In the genomic region with DNA sequence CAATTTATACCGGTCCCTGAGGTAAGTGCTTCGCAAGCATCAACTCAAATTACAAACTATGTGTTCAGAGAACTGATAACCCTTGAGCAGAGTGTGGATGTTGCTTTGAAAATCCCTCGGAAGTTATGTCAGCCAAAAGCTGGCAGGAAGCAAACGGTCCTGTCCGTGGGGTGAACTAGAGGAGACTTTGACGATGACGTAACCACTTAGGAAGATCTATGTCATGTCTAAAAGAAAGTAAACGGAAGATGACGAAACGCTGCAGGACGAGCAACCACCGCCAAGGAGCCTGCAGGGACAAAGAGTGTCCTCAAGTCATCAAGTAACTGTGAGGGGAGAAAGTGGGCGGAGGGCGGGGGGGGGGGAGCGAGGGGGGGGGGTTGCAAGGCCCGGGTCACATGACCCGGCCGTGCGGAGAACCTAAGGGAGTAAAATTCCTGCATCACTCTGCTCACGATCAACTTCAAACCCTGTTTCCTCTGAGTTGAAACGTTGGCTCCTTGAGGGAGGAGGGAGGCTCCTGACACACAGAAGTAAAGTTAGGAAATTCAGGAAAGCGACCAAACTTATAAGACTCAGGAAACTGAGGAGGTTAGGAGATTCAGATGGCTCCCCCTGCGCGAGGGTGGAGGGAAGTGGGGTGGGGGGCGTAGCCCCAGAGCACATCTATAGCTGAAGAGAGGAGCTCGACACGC, we compare ENCODE assay signal across 8 mouse cellular contexts. TPM values are rescaled to one million over a fixed set of nuclear protein-coding genes. Genes with fewer than 3 reads are reported as not detected.
DNase-seq lines count a peak whose midpoint lies in the region; ATAC-seq and TF ChIP-seq lines count a peak whose summit lies in the region.

No protein-coding gene starts in this region.

- no peak for TF ChIP-seq CTCF in C2C12 (IDR thresholded peaks at IDR 0.05; ENCODE audit: control insufficient read depth, insufficient read depth, insufficient read length)

- peak; percentile 66 for ATAC-seq in hindbrain, embryonic 15.5 days (ENCODE audit: low FRiP score, low read depth)
- ATAC-seq in liver, embryonic 13.5 days (ENCODE audit: low read depth): peak; percentile 50; the same call in 1 of the 2 replicates

- H3K4me2 ChIP-seq in hindbrain, embryonic 15.5 days: peak overlapping the region; percentile 63
- peak overlapping the region; percentile 75 for H3K4me2 ChIP-seq in liver, embryonic 13.5 days

- H3K9me3 ChIP-seq in hindbrain, embryonic 15.5 days: no peaks in the 10 kb centered on the region
- H3K9me3 ChIP-seq in liver, embryonic 13.5 days (replicated peaks): no peaks in the 10 kb centered on the region

- H3K79me3 ChIP-seq in C2C12 (ENCODE audit: low read depth): no peaks in the 10 kb centered on the region

- H3K9ac ChIP-seq in hindbrain, embryonic 15.5 days: 0 out of 2 replicates have a peak overlapping the region, but pooled peaks have one; percentile 7
- peak overlapping the region; percentile 59 for H3K9ac ChIP-seq in liver, embryonic 13.5 days

- H3K4me1 ChIP-seq in hindbrain, embryonic 15.5 days (replicated peaks): peaks cover 7% of the 10 kb centered on the region
- peaks cover 13% of the 10 kb centered on the region; the same call in 1 of the 2 replicates for H3K4me1 ChIP-seq in liver, embryonic 13.5 days (replicated peaks)

- H3K27me3 ChIP-seq in C2C12 (ENCODE audit: control insufficient read depth, insufficient read depth, insufficient read length): no peaks in the 10 kb centered on the region
- no peaks in the 10 kb centered on the region for H3K27me3 ChIP-seq in hindbrain, embryonic 15.5 days
- H3K27me3 ChIP-seq in liver, embryonic 13.5 days: 0 out of 2 replicates have a peak, but pooled peaks cover 3% of the 10 kb centered on the region

- 3% methylated on average over 25 of the region's 27 CpGs for WGBS in hindbrain, embryonic 15.5 days
- WGBS in liver, embryonic 13.5 days (ENCODE audit: insufficient replicate concordance): 2% methylated on average over 26 of the region's 27 CpGs

- H3ac ChIP-seq in C2C12 (ENCODE audit: control insufficient read depth, insufficient read length, low read depth): no peak overlapping the region

- no peaks in the 10 kb centered on the region for H3K36me3 ChIP-seq in C2C12 (ENCODE audit: control insufficient read depth, insufficient read depth)
- H3K36me3 ChIP-seq in hindbrain, embryonic 15.5 days: no peaks in the 10 kb centered on the region
- no peaks in the 10 kb centered on the region for H3K36me3 ChIP-seq in liver, embryonic 13.5 days

- no peak overlapping the region for H3K27ac ChIP-seq in hindbrain, embryonic 15.5 days (replicated peaks)
- H3K27ac ChIP-seq in liver, embryonic 13.5 days: no peak overlapping the region

- intact Hi-C loops in left cerebral cortex, postnatal 25 days (cut with DNase I): no loop called here

- peak; percentile 57 for DNase-seq in NIH3T3 (ENCODE audit: low read depth)
- DNase-seq in fibroblast of lung, adult 2 months (ENCODE audit: low read depth): peak; percentile 14
- no peak for DNase-seq in liver, embryonic 13.5 days
- peak; percentile 86 for DNase-seq in naive thymus-derived CD4-positive, alpha-beta T cell, adult 2 months (ENCODE audit: low read depth)
- no peak for DNase-seq in left cerebral cortex, postnatal 25 days (ENCODE audit: low spot score in 2 of 2)
- DNase-seq in c-Kit-positive CD71-positive TER-119-positive erythroid progenitor cells, embryonic 14.5 days (ENCODE audit: low spot score): no peak

- H3K4me3 ChIP-seq in C2C12 (ENCODE audit: insufficient read depth, poor library complexity, severe bottlenecking): no peak overlapping the region
- H3K4me3 ChIP-seq in hindbrain, embryonic 15.5 days: peak overlapping the region; percentile 33
- peak overlapping the region; percentile 55 for H3K4me3 ChIP-seq in liver, embryonic 13.5 days (replicated peaks)

- H3K79me2 ChIP-seq in C2C12 (ENCODE audit: control insufficient read depth, insufficient read depth): no peaks in the 10 kb centered on the region

TF ChIP-seq in C2C12, 6 proteins besides CTCF, POLR2A, EP300 and RAD21:
- TF ChIP-seq USF1 (IDR thresholded peaks at IDR 0.05; ENCODE audit: low read depth): peak; percentile 11
- TF ChIP-seq CEBPB (IDR thresholded peaks at IDR 0.05; ENCODE audit: low read depth): peak; percentile 11
- no peak for TF ChIP-seq MYOD1 (IDR thresholded peaks at IDR 0.05; ENCODE audit: control insufficient read depth, insufficient read length, low read depth)
- no peak for TF ChIP-seq FOSL1 (IDR thresholded peaks at IDR 0.05; ENCODE audit: insufficient read depth, low read length, poor library complexity, severe bottlenecking)
- no peak for TF ChIP-seq MYOG (IDR thresholded peaks at IDR 0.05; ENCODE audit: control insufficient read depth, extremely low read depth, insufficient read length)
- TF ChIP-seq MAX (IDR thresholded peaks at IDR 0.05): no peak
TF ChIP-seq in C2C12: peak in this region for 2.

RNA-seq across cellular contexts. Expression of gene Cpsf6, which starts 13.5 kb away (rescaled TPM):
- polyA plus RNA-seq in C2C12 (2012; fragmentation: generic; extraction: Trizol): 36.6 TPM
- 123 and 126 TPM in 2 replicates for polyA plus RNA-seq in hindbrain, embryonic 15.5 days (2015; fragmentation: Nextera tagmentation; extraction: Ambion mirVana)
- 69.2 and 87.2 TPM in 2 replicates for polyA plus RNA-seq in liver, embryonic 13.5 days (2015; fragmentation: Nextera tagmentation; extraction: Ambion mirVana)
- total RNA-seq in left cerebral cortex, postnatal 25 days (2021): 100 to 1,000 TPM; 106 to 109 TPM

Comparison
In these comparisons a context has a peak if more than half of its experiments do, and no peak if none do; other contexts are left out.
1. DNase-seq: peak in NIH3T3 (single experiment), fibroblast of lung, adult 2 months (single experiment) and naive thymus-derived CD4-positive, alpha-beta T cell, adult 2 months (single experiment); none in liver, embryonic 13.5 days (single experiment), left cerebral cortex, postnatal 25 days (0 of 2) and c-Kit-positive CD71-positive TER-119-positive erythroid progenitor cells, embryonic 14.5 days (single experiment).